Mouse (Mus musculus): ENCODE measurements around the gene Flnc. TPM values are rescaled to one million over a fixed set of nuclear protein-coding genes. Genes with fewer than 3 reads are reported as not detected.

Gene Flnc
- total and polyA plus RNA-seq, 2 experiments from 2014 or later: 1.8 to 19.4 TPM

- Histone ChIP-seq H3K9me3 (ENCODE audit: low read length) (no peaks in the 10 kb centered on the region), H3K36me3 (ENCODE audit: insufficient read depth, low read length) (no peaks in the 10 kb centered on the region), H3K4me2 (ENCODE audit: low read depth, low read length) (no peak overlapping the region), H3K9ac (replicated peaks; ENCODE audit: low read length) (no peak overlapping the region), H3K4me1 (ENCODE audit: insufficient read depth, low read length) (no peaks in the 10 kb centered on the region), H3K4me3 (ENCODE audit: low read length) (no peak overlapping the region), H3K27ac (no peak overlapping the region), H3K27me3 (ENCODE audit: insufficient read depth, low read length) (no peaks in the 10 kb centered on the region)
- no peak for DNase-seq (ENCODE audit: low spot score)
- WGBS: 74% methylated on average over 1 of the region's 1 CpGs
- no peak for ATAC-seq
- no peak for TF ChIP-seq CTCF (IDR thresholded peaks at IDR 0.05; ENCODE audit: low read depth)
Measured at GRCm38 (mm10) chr6:29394286-29394685, 38.8 kb upstream of the Flnc start.

GRCm38 (mm10) chr6:29395910-29396713, 36.9 kb upstream of the Flnc start, which contains the start of gene Ccdc136:
TSS of gene Ccdc136 (plus strand) at chr6:29396309.
- Histone ChIP-seq H3K27me3 (ENCODE audit: insufficient read depth, low read length) (no peaks in the 10 kb centered on the region), H3K9me3 (ENCODE audit: low read length) (no peaks in the 10 kb centered on the region), H3K4me2 (ENCODE audit: low read depth, low read length) (peak within 1 kb of the TSS; percentile 89), H3K9ac (replicated peaks; ENCODE audit: low read length) (peak within 1 kb of the TSS; percentile 61), H3K4me1 (ENCODE audit: insufficient read depth, low read length) (no peaks in the 10 kb centered on the region), H3K27ac (peak within 1 kb of the TSS; percentile 66), H3K36me3 (ENCODE audit: insufficient read depth, low read length) (no peaks in the 10 kb centered on the region), H3K4me3 (ENCODE audit: low read length) (peak within 1 kb of the TSS; percentile 61)
- ATAC-seq (peak; percentile 92), DNase-seq (ENCODE audit: low spot score) (peak; percentile 78)
- no peak for TF ChIP-seq CTCF (IDR thresholded peaks at IDR 0.05; ENCODE audit: low read depth)
- WGBS: under 1% methylated on average over 41 of the region's 49 CpGs

- TF ChIP-seq CTCF (IDR thresholded peaks at IDR 0.05; ENCODE audit: low read depth): no peak
- no peaks in the 10 kb centered on the region for H3K27me3 ChIP-seq (ENCODE audit: insufficient read depth, low read length)
- H3K4me3 ChIP-seq (ENCODE audit: low read length): peak overlapping the region; percentile 61
- ATAC-seq (peak; percentile 75), DNase-seq (ENCODE audit: low spot score) (no peak)
- no peaks in the 10 kb centered on the region for H3K9me3 ChIP-seq (ENCODE audit: low read length)
- H3K4me1 ChIP-seq (ENCODE audit: insufficient read depth, low read length): no peaks in the 10 kb centered on the region
- WGBS: 1% methylated on average over 23 of the region's 24 CpGs
- peak overlapping the region; percentile 89 for H3K4me2 ChIP-seq (ENCODE audit: low read depth, low read length)
- H3K9ac ChIP-seq (replicated peaks; ENCODE audit: low read length): peak overlapping the region; percentile 61
- no peaks in the 10 kb centered on the region for H3K36me3 ChIP-seq (ENCODE audit: insufficient read depth, low read length)
- H3K27ac ChIP-seq: peak overlapping the region; percentile 66
Measured at GRCm38 (mm10) chr6:29396714-29397540, 36.1 kb upstream of the Flnc start.

GRCm38 (mm10) chr6:29397575-29397974, 35.5 kb upstream of the Flnc start:
- 11% methylated on average over 6 of the region's 6 CpGs for WGBS
- Histone ChIP-seq H3K4me2 (ENCODE audit: low read depth, low read length) (peak overlapping the region; percentile 89), H3K4me3 (ENCODE audit: low read length) (peak overlapping the region; percentile 61), H3K9ac (replicated peaks; ENCODE audit: low read length) (peak overlapping the region; percentile 61; the same call in 1 of the 2 replicates), H3K9me3 (ENCODE audit: low read length) (no peaks in the 10 kb centered on the region), H3K36me3 (ENCODE audit: insufficient read depth, low read length) (no peaks in the 10 kb centered on the region), H3K27ac (peak overlapping the region; percentile 66; the same call in 1 of the 2 replicates), H3K27me3 (ENCODE audit: insufficient read depth, low read length) (no peaks in the 10 kb centered on the region), H3K4me1 (ENCODE audit: insufficient read depth, low read length) (no peaks in the 10 kb centered on the region)
- ATAC-seq (peak; percentile 43), DNase-seq (ENCODE audit: low spot score) (peak; percentile 68)
- no peak for TF ChIP-seq CTCF (IDR thresholded peaks at IDR 0.05; ENCODE audit: low read depth)

DNA sequence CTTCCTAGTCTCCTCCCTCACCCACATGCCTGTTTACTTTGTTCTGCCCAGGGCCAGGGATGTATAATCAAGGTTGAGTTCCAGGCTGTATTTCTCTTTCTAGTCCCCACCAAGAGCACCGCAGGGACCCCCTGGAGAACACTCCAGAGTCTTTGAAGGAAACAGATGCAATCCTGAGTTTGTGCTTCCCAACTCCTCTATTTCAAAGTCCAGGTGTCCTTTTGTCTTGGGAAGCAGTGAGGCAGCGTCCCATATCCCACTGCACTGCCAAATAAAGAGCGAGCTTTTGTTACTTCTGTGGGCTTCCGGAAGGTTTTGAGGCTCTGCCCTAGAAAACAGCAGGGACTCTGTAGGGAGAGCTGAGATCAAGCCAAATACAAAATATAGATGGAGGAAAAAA, 33.2 kb upstream of the Flnc start:
- H3K27me3 ChIP-seq (ENCODE audit: insufficient read depth, low read length): no peaks in the 10 kb centered on the region

GRCm38 (mm10) chr6:29402693-29403342, 30.2 kb upstream of the Flnc start:
- ATAC-seq (no peak; the same call in 1 of the 2 replicates), DNase-seq (ENCODE audit: low spot score) (peak; percentile 53)
- Histone ChIP-seq H3K4me2 (ENCODE audit: low read depth, low read length) (no peak overlapping the region; the same call in 1 of the 2 replicates), H3K36me3 (ENCODE audit: insufficient read depth, low read length) (peaks cover 2% of the 10 kb centered on the region), H3K27me3 (ENCODE audit: insufficient read depth, low read length) (no peaks in the 10 kb centered on the region), H3K4me1 (ENCODE audit: insufficient read depth, low read length) (no peaks in the 10 kb centered on the region), H3K4me3 (ENCODE audit: low read length) (no peak overlapping the region), H3K9me3 (ENCODE audit: low read length) (no peaks in the 10 kb centered on the region), H3K27ac (no peak overlapping the region), H3K9ac (replicated peaks; ENCODE audit: low read length) (no peak overlapping the region)
- TF ChIP-seq CTCF (IDR thresholded peaks at IDR 0.05; ENCODE audit: low read depth): 0 out of 2 replicates have a peak, but pooled peaks have one; percentile 30
- 9% methylated on average over 34 of the region's 34 CpGs for WGBS

More for the DNA sequence above, 33.2 kb upstream of the Flnc start:
- Histone ChIP-seq H3K27ac (no peak overlapping the region), H3K4me2 (ENCODE audit: low read depth, low read length) (no peak overlapping the region), H3K36me3 (ENCODE audit: insufficient read depth, low read length) (no peaks in the 10 kb centered on the region), H3K9me3 (ENCODE audit: low read length) (no peaks in the 10 kb centered on the region), H3K4me1 (ENCODE audit: insufficient read depth, low read length) (no peaks in the 10 kb centered on the region), H3K4me3 (ENCODE audit: low read length) (no peak overlapping the region), H3K9ac (replicated peaks; ENCODE audit: low read length) (no peak overlapping the region)
- WGBS: 67% methylated on average over 4 of the region's 4 CpGs
- DNase-seq (ENCODE audit: low spot score) (no peak), ATAC-seq (no peak)
- TF ChIP-seq CTCF (IDR thresholded peaks at IDR 0.05; ENCODE audit: low read depth): no peak

All from hindbrain, postnatal 0 days (tissue).